Mouse (Mus musculus): ENCODE measurements around the gene Tob2. TPM values are rescaled to one million over a fixed set of nuclear protein-coding genes. Genes with fewer than 3 reads are reported as not detected.

Gene Tob2
- total RNA-seq, 2 experiments from 2014 or later: 27.7 to 34.1 TPM

Other genes with a start within 250 kb of the Tob2 start
- 10 to 100 TPM; 36.9 to 40.2 TPM for gene L3mbtl2, start 194.9 kb downstream of the Tob2 start, total RNA-seq (2021)
- gene Chadl, start 161.5 kb downstream of the Tob2 start, total RNA-seq (2021): 10 to 100 TPM; 19.2 to 21.5 TPM
- 100 to 1,000 TPM; 145 to 150 TPM for gene Zc3h7b, start 113.7 kb downstream of the Tob2 start, total RNA-seq (2021)
- gene Rangap1, start 113.3 kb downstream of the Tob2 start, total RNA-seq (2021): 100 to 1,000 TPM; 146 to 164 TPM
- gene Tef, start 56.4 kb downstream of the Tob2 start, total RNA-seq (2021): 100 to 1,000 TPM; 237 to 266 TPM
- gene Phf5a, start 13.1 kb upstream of the Tob2 start, total RNA-seq (2021): 10 to 100 TPM; 32.6 to 40.0 TPM
- 100 to 1,000 TPM; 475 to 495 TPM for gene Aco2, start 13.5 kb upstream of the Tob2 start, total RNA-seq (2021)
- gene Polr3h, start 67.4 kb upstream of the Tob2 start, total RNA-seq (2021): 10 to 100 TPM; 48.0 to 52.8 TPM
- 10 to 100 TPM; 89.9 to 90.2 TPM for gene Csdc2, start 78.0 kb upstream of the Tob2 start, total RNA-seq (2021)
- 100 to 1,000 TPM; 209 to 227 TPM for gene Pmm1, start 102.1 kb upstream of the Tob2 start, total RNA-seq (2021)
- gene 1700029P11Rik, start 121.7 kb upstream of the Tob2 start, total RNA-seq (2021): not detected
- 10 to 100 TPM; 23.5 to 24.0 TPM for gene Xrcc6, start 129.0 kb upstream of the Tob2 start, total RNA-seq (2021)
- 100 to 1,000 TPM; 123 to 131 TPM for gene Desi1, start 175.1 kb upstream of the Tob2 start, total RNA-seq (2021)
- 100 to 1,000 TPM; 103 to 104 TPM for gene Snu13, start 188.8 kb upstream of the Tob2 start, total RNA-seq (2021)
- not detected for gene 4930407I10Rik, start 200.4 kb upstream of the Tob2 start, total RNA-seq (2021)
- gene Mei1, start 211.2 kb upstream of the Tob2 start, total RNA-seq (2021): under 1 TPM; 0.12 to 0.59 TPM

All from layer of hippocampus, postnatal 25 days (tissue).